Mouse (Mus musculus): ENCODE data around the gene Tefm.
A peak's percentile ranks its signal among the peaks of the same experiment; 100 is the strongest.
"Not testable (repeated sequence)": the region's sequence is repeated elsewhere in the genome, so short reads cannot be mapped to it uniquely, and the experiment has no call there.

Tefm gene

GRCm38 (mm10) chr11:80155961-80156360, 14.0 kb upstream of the Tefm start:
- no peak for DNase-seq

- DNase-seq: no peak
These were observed 13.6 kb upstream of the Tefm start for GRCm38 (mm10) chr11:80155541-80155940.

DNA sequence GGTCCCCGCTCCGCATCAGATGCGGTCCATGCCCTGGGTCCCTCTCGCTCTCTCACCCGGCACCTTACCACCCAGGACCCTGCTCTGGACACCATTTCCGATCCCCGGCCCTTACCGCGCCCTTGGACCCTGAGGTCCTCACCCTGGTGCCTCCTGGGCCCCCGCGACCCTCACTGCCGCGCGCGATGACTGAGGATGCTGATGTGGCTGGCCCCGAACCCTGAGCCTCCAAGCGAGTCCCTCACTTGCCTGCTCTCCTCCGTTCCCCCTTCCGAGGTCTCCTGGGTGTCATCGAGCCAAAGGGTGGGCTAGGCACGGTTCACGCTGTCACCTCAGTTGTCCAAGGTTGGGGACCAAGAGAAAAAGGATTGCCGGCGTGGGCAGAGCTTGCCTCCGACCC, 12.5 kb upstream of the Tefm start:
- no peak for DNase-seq

GRCm38 (mm10) chr11:80153857-80154495, 12.0 kb upstream of the Tefm start, which contains the start of gene Adap2:
Adap2 (plus strand) TSS chr11:80154105.
- peak; percentile 93 to 95 for DNase-seq

GRCm38 (mm10) chr11:80152376-80152775, 10.4 kb upstream of the Tefm start:
- DNase-seq: peak in 1 of 2 experiments; percentile 56

- no peak for DNase-seq
These were observed 9.6 kb upstream of the Tefm start for GRCm38 (mm10) chr11:80151541-80151940.

DNA sequence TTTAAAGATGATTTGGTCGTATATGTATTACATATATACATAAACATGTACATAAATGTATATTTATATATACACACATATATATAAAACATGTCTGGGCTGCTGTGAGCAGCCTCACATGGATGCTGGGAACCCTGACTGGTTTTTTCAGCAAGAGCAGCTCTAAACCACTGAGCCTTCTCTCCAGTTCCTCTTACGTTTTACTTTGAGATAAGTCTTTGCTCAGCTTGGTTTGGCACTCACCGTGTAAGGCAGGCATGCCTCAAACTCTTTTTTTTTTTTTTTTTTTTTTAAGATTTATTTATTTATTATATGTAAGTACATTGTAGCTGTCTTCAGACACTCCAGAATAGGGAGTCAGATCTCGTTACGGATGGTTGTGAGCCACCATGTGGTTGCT, 8.6 kb upstream of the Tefm start:
- no peak for DNase-seq

DNA sequence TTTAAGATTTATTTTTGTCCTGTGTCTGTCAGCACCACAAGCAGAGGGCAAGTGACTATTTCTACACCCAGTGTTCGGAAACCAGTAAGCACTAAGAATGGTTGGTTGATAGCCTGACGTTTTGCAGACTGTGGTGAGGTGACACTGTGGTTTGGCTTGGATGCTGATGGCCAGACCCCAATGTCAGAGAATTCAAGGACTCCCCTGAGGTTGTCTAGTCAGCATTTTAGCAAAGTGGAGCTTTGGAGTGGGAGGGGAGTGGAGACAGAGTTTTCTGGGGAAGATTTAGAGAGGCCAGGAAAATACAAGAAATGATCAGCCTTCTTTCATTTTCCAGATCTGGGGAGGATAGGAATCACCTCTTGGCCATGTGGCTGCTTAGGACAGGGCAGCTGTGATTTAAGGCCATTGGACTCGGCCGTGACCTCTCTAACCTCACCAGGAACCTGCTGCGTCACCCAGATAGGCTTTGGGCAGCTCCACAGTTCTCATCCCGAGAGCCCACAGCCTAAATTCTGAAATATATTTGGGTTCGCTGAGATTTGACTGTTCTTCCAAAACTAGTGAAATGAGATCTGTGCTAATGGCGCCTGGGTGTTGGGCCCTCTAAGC, 7.5 kb upstream of the Tefm start:
- DNase-seq: no peak

- not testable (repeated sequence) for DNase-seq
These were observed 7.0 kb upstream of the Tefm start for GRCm38 (mm10) chr11:80148974-80149373.

GRCm38 (mm10) chr11:80148313-80148712, 6.3 kb upstream of the Tefm start:
- DNase-seq: peak in 1 of 2 experiments; percentile 66

- DNase-seq: no peak
These were observed 5.8 kb upstream of the Tefm start for GRCm38 (mm10) chr11:80147748-80148147.

DNA sequence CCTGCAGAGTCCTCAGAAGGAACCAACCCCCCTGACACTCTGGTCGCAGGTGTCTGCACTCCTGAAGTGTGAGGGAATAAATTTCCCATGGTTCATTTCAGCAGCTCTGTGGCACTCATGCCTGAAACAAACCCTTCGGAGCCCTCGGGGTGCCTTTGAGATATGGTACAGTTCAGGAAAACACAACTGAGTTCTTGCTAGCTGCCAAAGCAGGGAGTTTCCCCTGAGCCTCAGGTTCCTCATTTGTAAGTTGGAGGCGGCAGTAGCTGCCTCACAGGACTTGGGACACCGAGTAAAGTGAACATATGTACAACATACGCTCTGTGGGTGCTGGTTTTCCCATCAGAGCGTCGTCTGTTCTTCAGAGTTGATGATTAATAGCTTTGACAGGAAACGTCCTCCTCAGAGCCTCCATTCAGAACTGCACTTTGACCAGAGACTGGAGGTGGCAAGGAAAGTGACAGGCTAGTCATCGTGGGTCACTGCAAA, 3.9 kb upstream of the Tefm start:
- peak; percentile 24 to 31 for DNase-seq

GRCm38 (mm10) chr11:80142872-80143271, 897 bp upstream of the Tefm start:
- no peak for DNase-seq

DNA sequence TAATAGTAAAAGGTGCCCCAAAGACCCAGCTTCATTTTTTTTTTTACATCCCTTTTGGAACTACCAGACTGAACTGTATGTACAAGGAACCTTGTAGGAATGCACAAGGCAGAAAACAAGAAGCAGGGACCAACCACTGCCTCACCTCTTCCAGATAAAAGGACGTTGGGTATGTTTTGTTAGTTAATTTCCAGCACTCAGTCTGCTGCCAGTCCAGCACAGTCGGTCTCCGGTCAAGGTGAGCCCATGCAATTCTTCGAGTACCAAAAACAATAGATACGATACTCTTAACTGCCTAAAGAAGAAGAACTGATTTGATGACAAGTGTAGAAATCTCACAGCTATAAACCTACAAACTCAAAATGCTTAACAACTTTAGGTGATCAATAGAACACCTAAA, 4.2 kb downstream of the Tefm start:
- no peak for DNase-seq

DNA sequence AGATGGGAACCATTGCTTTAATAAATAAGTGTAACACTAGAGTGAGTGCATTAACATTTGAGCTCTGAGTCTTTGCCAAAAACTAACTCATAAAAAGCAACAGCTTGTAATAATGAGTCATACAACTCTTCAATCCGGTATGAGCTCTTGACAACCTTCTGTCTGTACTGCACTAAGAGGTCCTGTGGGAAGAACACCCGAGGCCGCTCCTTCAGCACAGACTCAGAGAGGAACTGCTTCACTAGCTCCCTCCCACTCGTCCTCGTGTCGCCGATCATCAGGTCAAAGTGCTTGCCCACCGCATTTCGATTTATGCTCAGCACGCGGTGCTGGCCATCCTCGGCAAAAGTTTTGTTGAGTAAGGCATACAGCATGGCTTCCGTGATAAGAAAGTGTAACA, 5.2 kb downstream of the Tefm start:
- no peak for DNase-seq

DNA sequence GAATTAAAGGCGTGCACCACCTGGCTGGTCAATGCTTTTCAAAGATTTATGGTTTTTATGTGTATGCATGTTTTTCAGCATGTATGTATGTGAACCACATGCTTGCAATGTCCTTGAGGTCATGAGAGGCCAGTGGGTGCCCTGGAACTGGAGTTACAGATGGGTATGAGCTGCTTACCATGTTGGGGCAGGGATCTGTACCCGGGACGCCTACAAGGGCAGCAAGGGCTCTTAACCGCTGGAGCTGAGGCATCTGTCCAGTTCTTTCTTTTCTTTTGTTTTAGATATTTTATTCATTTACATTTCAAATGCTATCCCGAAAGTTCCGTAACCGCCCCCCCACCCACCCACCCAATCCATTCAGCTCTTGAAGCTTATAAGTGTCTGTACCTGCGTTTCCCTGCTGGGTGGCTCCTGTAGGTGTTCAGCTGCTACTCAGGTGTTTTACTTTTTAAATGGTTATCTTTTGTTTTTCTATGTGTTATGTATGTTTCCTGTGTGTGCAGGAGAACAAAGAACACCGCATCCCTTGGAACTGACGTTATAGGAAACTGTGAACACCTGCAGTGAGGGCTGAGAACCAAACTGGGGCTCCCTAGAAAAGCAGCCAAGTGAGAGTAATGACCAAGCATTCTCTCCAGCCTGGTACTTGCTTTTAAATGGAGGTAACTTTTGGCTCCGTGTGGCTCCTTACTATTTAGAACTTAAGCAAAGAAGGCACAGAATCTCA, 5.9 kb downstream of the Tefm start:
- no peak for DNase-seq

DNA sequence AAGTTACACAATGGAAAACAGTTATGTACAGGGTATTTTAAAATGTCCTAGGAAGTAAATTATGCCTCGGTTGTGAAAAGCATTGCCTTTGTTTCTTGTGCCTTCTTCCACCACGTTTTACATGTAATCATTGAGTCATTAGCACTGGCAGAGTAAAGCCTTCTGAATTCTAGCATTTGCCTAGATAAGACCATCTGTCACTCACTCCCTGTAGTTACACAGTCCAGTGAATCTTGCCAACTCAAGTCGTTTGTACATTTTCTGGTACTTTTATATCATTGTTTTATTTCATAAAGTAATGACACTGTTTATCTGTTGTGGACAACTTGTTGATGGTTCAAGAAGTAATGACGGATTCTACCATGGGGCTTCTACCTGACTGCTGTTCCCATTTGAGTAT, 7.2 kb downstream of the Tefm start:
- no peak for DNase-seq

DNA sequence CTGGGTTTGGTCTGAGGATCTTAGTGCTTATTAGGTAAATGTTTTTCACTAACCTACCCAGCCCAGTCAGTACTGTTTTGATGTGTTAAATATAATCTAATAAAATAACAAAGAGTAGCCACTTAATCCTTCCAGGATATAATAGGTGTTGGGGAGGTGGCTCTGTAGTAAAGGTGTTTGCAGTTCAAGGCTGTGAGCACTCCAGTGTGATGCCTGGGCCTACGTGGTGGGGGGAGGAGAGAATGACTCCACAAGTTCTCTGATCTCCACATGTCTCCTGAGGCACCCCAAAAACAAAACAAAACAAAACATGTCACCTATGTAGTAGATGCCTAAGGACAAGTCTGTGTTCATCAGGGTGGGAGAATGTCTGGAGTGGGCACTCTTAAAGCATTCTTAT, 9.9 kb downstream of the Tefm start:
- DNase-seq: no peak

- no peak for DNase-seq
These were observed 25.6 kb downstream of the Tefm start for GRCm38 (mm10) chr11:80116411-80116810.

DNA sequence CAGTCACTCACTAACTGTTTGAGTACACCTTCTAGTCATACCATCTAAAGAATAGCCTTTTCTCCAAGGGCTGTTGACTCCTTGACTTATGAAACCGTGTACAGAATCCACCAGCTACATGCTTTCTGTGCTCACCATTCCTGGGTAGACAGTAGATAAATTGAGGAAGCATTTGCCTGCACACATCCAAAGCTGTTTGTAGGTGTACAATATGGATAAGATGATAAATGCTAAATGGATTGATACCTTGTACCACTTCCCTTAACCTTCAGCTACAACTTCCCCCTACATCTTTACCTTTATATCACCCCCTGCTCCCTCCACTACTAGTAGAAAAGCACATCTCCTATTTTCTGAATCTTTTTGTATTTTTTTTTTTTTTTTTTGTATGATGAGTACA, 37.6 kb downstream of the Tefm start:
- no peak for DNase-seq

GRCm38 (mm10) chr11:80101298-80101697, 40.7 kb downstream of the Tefm start:
- DNase-seq: no peak

DNA sequence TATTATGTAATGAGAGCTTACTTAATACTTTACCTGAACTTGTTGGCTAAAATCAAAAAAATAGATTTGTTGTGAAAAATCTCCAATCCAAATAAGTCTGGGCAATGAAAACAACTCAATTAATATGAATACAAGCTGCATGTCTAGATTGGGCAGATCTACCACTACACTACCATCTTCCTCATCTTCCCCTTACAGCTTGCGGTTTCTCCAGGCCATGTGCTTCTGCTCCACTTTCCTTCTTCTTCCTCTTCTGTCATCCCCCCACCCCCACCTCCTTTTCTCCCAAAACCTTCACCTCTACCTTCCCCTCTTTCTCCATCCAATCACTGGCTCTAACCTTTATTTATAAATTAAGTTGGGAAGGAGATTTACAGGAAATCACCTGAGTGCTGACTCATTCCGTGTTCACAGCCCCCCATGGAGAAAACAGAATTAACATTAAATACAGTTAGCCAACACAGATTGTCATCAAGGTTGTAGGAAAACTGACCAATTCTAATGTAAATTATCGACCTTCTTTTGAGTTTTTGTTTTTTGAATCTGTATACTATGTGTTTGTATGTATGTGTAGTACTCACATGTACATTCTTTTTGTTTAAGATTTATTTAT, 43.4 kb downstream of the Tefm start:
- DNase-seq: no peak

- no peak for DNase-seq
These were observed 51.3 kb downstream of the Tefm start for GRCm38 (mm10) chr11:80090555-80091164.
